Mouse (Mus musculus) midbrain, embryonic 11.5 days (tissue): ENCODE data around the gene Ccl24. TPM values are rescaled to one million over a fixed set of nuclear protein-coding genes. Genes with fewer than 3 reads are reported as not detected.

Experiments
- ATAC-seq: fragments of 200-750 bp; cut with Nextera tagmentation; 2 replicates; pipeline ENCODE4 v1.8.0; 2017; ENCODE audit warnings: moderate TSS enrichment, moderate library complexity; ENCODE audit not compliant: low FRiP score
- DNase-seq: peaks from one replicate; pipeline ENCODE4 v3.0.0; 2015; ENCODE audit warnings: low spot score; ENCODE audit errors: missing footprints
- H3K27ac ChIP-seq: fragments of 300-500 bp; sonication (generic); 2 replicates; pipeline ENCODE4 v1.5.1; 2014; ENCODE audit warnings: low read depth, low read length
- H3K27me3 ChIP-seq: fragments of 300-500 bp; sonication (generic); 2 replicates; pipeline ENCODE4 v1.6.1; 2014; ENCODE audit warnings: mild to moderate bottlenecking, low read length, moderate library complexity, mixed read lengths; ENCODE audit not compliant: control insufficient read depth, insufficient read depth
- H3K36me3 ChIP-seq: fragments of 300-500 bp; sonication (generic); 2 replicates; pipeline ENCODE4 v1.6.1; 2014; ENCODE audit warnings: mild to moderate bottlenecking, low read length, moderate library complexity, mixed read lengths; ENCODE audit not compliant: control insufficient read depth, insufficient read depth
- H3K4me1 ChIP-seq: fragments of 300-500 bp; sonication (generic); 2 replicates; pipeline ENCODE4 v1.6.1; 2014; ENCODE audit warnings: low read length; ENCODE audit not compliant: control insufficient read depth, insufficient read depth
- H3K4me2 ChIP-seq: fragments of 300-500 bp; sonication (generic); 2 replicates; pipeline ENCODE4 v1.6.1; 2014; ENCODE audit warnings: mild to moderate bottlenecking, moderate library complexity
- H3K4me3 ChIP-seq: fragments of 300-500 bp; sonication (generic); 2 replicates; pipeline ENCODE4 v1.5.1; 2014; ENCODE audit warnings: low read depth, low read length
- H3K9ac ChIP-seq: fragments of 300-500 bp; sonication (generic); 2 replicates; pipeline ENCODE4 v1.6.1; 2014; ENCODE audit warnings: low read length
- H3K9me3 ChIP-seq: fragments of 300-500 bp; sonication (generic); 2 replicates; pipeline ENCODE4 v1.6.1; 2016; ENCODE audit warnings: low read length; ENCODE audit not compliant: control insufficient read depth
- WGBS: fragments of 180-500 bp; shearing (Covaris S2); extraction: QIAGEN DNeasy Blood & Tissue Kit; methylation state at CpG from one replicate; pipeline ENCODE4 v1.1.7; 2014; 5-methylcytosine and 5-hydroxymethylcytosine counted together
- polyA plus RNA-seq: library from polyadenylated mRNA; unstranded; fragments of >200 nt; fragmentation: Nextera tagmentation; extraction: Ambion mirVana; gene quantifications from 2 replicates; pipeline ENCODE4 v1.2.1, GENCODE M21; 2014

Ccl24 gene
- polyA plus RNA-seq, 1 experiment from 2014 or later: 3.5 TPM

GRCm38 (mm10) chr5:135535867-135536266 is 37.0 kb downstream of the Ccl24 start:
- H3K27ac ChIP-seq: no peak overlapping the region
- H3K27me3 ChIP-seq: no peaks in the 10 kb centered on the region
- H3K4me3 ChIP-seq: no peak overlapping the region
- H3K4me2 ChIP-seq: no peak overlapping the region
- H3K9ac ChIP-seq: no peak overlapping the region
- no peak for ATAC-seq
- no peaks in the 10 kb centered on the region for H3K36me3 ChIP-seq
- DNase-seq: no peak
- no peaks in the 10 kb centered on the region for H3K4me1 ChIP-seq
- no peaks in the 10 kb centered on the region for H3K9me3 ChIP-seq

- Histone ChIP-seq H3K36me3 (no peaks in the 10 kb centered on the region), H3K9ac (no peak overlapping the region; the same call in 1 of the 2 replicates), H3K27ac (no peak overlapping the region), H3K4me1 (no peaks in the 10 kb centered on the region), H3K4me3 (no peak overlapping the region), H3K27me3 (no peaks in the 10 kb centered on the region), H3K9me3 (no peaks in the 10 kb centered on the region), H3K4me2 (no peak overlapping the region)
- WGBS: 88% methylated on average over 10 of the region's 10 CpGs
- ATAC-seq (no peak), DNase-seq (no peak)
These were observed 39.4 kb downstream of the Ccl24 start for GRCm38 (mm10) chr5:135533431-135533830.

DNA sequence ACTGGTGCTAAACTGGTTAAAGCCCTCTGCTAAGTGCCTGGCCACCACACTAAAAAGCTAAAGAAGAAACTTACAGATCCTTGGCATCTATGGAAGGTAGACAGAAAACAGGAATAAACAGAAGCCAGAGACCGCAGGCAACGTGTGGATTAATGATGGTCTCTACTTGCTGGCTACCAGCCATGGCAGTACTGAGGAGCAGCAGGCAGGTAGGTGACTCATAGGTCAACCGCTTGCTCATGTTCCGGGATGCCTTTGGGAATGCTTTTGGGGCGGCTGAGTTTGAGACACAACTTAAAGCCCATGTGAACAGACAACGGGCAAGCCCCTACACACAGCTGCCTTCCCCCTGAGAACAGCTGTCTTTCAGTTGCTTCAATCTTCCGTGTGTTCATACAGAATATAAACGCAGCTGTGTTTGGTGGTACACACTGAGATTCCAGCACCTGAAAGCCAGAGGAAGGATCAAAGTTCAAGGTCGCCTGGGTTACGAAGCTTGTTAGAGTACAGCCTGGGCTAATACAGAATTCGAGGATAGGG is 41.5 kb downstream of the Ccl24 start:
- Histone ChIP-seq H3K36me3 (no peaks in the 10 kb centered on the region), H3K4me2 (no peak overlapping the region), H3K9me3 (no peaks in the 10 kb centered on the region), H3K9ac (no peak overlapping the region), H3K4me3 (no peak overlapping the region), H3K27me3 (no peaks in the 10 kb centered on the region), H3K27ac (no peak overlapping the region), H3K4me1 (0 out of 2 replicates have a peak, but pooled peaks cover 2% of the 10 kb centered on the region)
- 89% methylated on average over 11 of the region's 11 CpGs for WGBS
- DNase-seq (peak; percentile 60), ATAC-seq (no peak)

DNA sequence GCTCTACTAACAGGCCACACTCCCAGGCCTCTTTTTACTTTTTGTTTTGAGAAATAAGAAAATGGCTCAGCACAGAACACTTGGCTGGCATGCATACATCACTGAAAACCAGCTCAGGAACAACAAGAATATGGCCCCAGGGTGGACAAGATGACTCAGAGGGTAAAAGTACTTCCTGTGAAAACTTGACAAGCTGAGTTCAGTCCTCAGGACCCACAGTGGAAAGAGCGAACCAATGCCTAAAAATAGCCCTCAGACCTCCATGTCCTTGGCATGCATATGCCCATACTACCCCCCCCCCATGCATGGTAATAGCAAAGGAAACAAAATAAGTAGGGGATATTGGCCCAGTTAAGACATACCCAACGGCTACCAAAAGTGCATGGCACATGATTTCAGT is 42.9 kb downstream of the Ccl24 start:
- Histone ChIP-seq H3K27me3 (no peaks in the 10 kb centered on the region), H3K4me1 (0 out of 2 replicates have a peak, but pooled peaks cover 2% of the 10 kb centered on the region), H3K4me2 (no peak overlapping the region), H3K27ac (no peak overlapping the region), H3K4me3 (no peak overlapping the region), H3K9ac (no peak overlapping the region), H3K36me3 (no peaks in the 10 kb centered on the region), H3K9me3 (no peaks in the 10 kb centered on the region)
- DNase-seq (no peak), ATAC-seq (no peak)
- WGBS: 80% methylated on average over 2 of the region's 2 CpGs

DNA sequence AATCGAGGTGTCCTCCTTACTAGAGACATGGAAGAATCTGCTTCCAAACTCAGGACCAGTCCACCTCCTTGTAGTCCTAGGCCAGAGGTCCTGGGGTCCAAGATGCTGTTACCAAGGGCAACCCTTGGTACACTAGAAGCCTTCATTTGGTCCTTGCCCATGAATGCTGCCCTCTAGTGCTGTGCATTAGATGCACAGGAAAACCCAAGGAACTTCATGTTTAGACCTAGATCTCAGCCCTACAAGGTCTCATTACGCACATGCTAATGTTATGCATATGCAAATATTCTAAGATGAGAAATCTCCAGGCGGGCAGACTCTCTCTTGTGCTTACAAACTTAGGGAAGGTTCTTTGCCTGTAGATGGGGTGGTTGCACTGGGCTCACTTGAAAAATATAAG is 43.5 kb downstream of the Ccl24 start:
- Histone ChIP-seq H3K4me1 (0 out of 2 replicates have a peak, but pooled peaks cover 2% of the 10 kb centered on the region), H3K27ac (no peak overlapping the region), H3K9me3 (no peaks in the 10 kb centered on the region), H3K4me2 (no peak overlapping the region), H3K9ac (no peak overlapping the region), H3K27me3 (no peaks in the 10 kb centered on the region), H3K4me3 (no peak overlapping the region), H3K36me3 (no peaks in the 10 kb centered on the region)
- WGBS: 72% methylated on average over 3 of the region's 3 CpGs
- ATAC-seq (no peak), DNase-seq (peak; percentile 75)

GRCm38 (mm10) chr5:135527986-135528385 is 44.9 kb downstream of the Ccl24 start:
- H3K9ac ChIP-seq: no peak overlapping the region
- H3K27ac ChIP-seq: no peak overlapping the region
- 0 out of 2 replicates have a peak, but pooled peaks cover 2% of the 10 kb centered on the region for H3K4me1 ChIP-seq
- 43% methylated on average over 7 of the region's 7 CpGs for WGBS
- no peak overlapping the region for H3K4me3 ChIP-seq
- no peaks in the 10 kb centered on the region for H3K36me3 ChIP-seq
- ATAC-seq: no peak
- no peaks in the 10 kb centered on the region for H3K27me3 ChIP-seq
- H3K4me2 ChIP-seq: no peak overlapping the region
- no peaks in the 10 kb centered on the region for H3K9me3 ChIP-seq
- peak; percentile 61 for DNase-seq

DNA sequence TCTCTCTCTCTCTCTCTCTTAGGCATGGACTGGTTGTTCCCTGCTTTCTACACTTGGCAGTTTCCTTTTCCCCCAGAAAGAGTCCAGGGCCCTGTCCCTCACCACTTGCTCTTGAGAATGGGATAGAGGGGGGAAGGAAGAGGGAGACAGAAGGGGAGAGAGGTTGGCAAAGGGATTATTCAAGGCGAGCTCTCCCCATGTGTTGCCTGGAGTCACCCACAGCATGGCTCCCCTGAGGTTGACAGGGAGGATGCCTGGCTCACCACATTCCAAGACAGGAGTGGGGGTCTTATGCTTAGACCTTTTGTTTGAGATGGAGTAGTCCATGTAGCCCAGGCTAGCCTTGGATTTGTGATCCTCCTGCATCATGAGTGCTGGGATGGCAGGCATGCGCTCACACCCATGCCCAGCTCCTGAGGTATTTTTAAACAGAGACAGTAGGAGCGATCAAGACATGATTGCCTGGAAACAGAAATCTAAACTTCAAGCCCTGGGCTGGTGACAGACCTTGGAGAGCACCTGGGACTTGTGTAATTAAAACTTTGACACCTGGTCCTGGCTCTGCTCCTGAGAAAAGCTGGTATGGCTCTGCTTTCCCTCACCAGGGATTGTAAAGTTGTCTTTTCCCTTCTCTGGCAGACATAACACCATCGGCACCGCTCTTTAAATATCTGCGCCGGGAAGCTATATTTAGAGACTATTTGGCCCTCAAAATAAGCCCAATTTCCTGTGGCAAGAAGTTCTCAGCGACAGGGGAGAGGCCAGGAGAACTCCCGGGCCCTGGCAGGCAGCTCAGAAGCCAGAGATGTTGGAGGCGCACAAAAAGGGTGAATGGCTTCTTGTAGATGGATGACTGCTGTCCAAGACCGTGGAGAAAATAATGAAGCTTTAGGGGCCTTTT is 47.9 kb downstream of the Ccl24 start:
- Histone ChIP-seq H3K27me3 (no peaks in the 10 kb centered on the region), H3K4me3 (no peak overlapping the region), H3K4me1 (0 out of 2 replicates have a peak, but pooled peaks cover 2% of the 10 kb centered on the region), H3K9me3 (no peaks in the 10 kb centered on the region), H3K36me3 (no peaks in the 10 kb centered on the region), H3K9ac (no peak overlapping the region), H3K27ac (no peak overlapping the region), H3K4me2 (no peak overlapping the region)
- 84% methylated on average over 11 of the region's 11 CpGs for WGBS
- peak; percentile 23 for DNase-seq
- no peak for ATAC-seq

DNA sequence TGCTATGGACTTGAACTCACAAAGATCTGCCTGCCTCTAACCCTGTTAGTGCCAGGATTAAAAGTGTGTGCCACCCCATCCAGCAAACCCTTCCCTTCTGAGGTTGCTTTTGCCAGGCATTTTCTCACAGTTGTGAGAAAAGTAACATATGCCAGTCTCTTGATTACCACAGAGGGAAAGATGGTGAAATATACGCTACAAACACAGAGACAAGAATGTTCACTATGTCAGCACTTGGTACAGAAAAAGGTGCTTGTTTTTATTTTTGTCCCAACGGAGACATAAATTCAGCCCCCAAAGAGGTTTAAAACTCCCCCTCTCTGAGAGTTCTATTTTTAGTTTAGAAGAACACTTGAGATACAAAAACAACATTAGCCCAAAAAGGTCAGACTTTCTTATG is 48.8 kb downstream of the Ccl24 start:
- H3K27ac ChIP-seq: no peak overlapping the region
- no peaks in the 10 kb centered on the region for H3K9me3 ChIP-seq
- no peaks in the 10 kb centered on the region for H3K36me3 ChIP-seq
- no peak for ATAC-seq
- 93% methylated on average over 2 of the region's 2 CpGs for WGBS
- H3K4me1 ChIP-seq: 0 out of 2 replicates have a peak, but pooled peaks cover 2% of the 10 kb centered on the region
- no peak overlapping the region for H3K4me2 ChIP-seq
- no peak overlapping the region for H3K9ac ChIP-seq
- H3K4me3 ChIP-seq: no peak overlapping the region
- peak; percentile 17 for DNase-seq
- no peaks in the 10 kb centered on the region for H3K27me3 ChIP-seq

DNA sequence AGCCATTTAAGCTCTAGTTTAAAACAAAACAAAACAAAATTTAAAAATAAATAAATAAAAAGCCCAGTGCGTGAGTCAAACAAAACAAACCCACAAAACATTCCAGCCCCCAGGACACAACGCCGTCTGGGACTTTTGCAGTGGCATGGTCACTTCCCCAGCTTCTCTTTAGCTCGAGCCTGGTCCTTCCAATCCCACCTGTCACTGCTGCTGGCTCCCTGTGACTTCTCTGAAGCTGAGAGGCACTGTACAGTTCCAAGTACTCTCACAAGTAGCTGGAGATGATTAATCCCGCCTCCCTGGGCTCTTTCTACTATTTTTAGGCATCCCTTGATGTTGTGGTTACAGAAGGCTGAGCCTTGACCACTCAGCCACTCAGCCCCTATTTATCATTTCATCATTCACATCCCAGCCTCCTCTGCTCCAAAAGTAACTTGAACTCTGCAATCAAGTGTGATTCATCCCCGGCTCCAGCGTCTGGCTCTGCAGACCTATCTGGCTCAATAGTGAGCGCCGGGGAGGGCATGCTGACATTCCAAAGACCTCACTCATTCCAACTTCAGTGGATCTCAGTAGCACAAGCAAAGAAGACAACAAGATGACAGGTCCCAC is 50.6 kb downstream of the Ccl24 start:
- Histone ChIP-seq H3K9me3 (no peaks in the 10 kb centered on the region), H3K4me3 (no peak overlapping the region), H3K27ac (no peak overlapping the region), H3K9ac (no peak overlapping the region), H3K36me3 (no peaks in the 10 kb centered on the region), H3K4me2 (no peak overlapping the region), H3K27me3 (no peaks in the 10 kb centered on the region), H3K4me1 (no peaks in the 10 kb centered on the region)
- ATAC-seq (no peak), DNase-seq (peak; percentile 49)
- 85% methylated on average over 9 of the region's 9 CpGs for WGBS
